ENCODE assay signal across 8 mouse cellular contexts in the genomic region with DNA sequence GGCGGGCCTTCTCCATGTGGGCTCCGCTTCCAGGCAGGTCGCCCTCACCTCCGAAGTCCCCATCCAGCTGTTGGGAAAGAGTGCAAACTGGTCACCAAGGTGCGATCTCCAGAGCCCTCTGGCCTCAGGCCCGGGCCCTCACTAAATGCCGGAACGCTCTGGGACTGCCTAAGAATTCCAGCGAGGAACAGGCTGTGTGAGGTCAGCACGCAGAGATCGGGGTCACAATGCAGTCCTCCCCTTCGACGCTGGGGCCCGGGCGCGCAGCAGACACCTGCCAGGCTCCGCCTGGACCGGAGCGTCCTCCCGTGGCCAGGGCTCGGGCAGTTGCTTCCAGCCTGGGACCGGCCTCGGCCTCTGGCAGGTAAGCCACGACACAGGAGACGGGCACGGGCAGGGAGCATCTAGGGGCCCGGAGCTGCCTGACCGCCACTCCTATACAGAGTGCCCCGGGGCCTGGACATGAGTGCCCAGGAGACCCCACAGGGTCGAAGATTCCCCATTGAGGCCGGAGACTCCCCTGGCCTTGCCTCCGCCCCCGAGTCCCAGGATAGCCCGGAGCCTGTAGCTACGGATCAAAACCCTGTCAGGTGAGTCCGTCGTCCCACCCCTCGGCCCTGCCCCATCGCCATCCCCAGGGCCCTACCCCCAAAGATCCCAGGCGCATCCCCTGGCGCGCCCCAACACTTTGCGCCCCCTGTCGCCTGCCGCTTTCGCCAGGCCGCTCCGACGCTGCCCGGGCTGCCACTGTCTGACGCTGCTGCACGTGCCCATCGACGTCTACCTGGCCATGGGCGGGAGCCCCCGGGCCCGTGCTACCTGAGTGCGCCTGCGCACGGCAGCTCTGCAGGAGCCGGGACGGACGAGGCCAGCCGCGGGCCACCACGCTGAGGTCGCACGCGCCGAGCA. TPM values are rescaled to one million over a fixed set of nuclear protein-coding genes. Genes with fewer than 3 reads are reported as not detected.
DNase-seq lines count a peak whose midpoint lies in the region; ATAC-seq and TF ChIP-seq lines count a peak whose summit lies in the region.

A gene (minus strand): TSS at position 51 of the 909 bp plus-strand sequence.
A gene (plus strand): TSS at position 219 of the 909 bp plus-strand sequence.

- TF ChIP-seq POLR2A in spleen, adult 2 months (IDR thresholded peaks at IDR 0.05; ENCODE audit: low read depth, low read length), result no peak
- no peak for TF ChIP-seq POLR2A in cortical plate, adult 2 months (IDR thresholded peaks at IDR 0.05; ENCODE audit: extremely low read depth, insufficient read depth, low read length)

- WGBS in spleen, adult 2 months, result 32% methylated on average over 70 of the region's 70 CpGs
- 3% methylated on average over 67 of the region's 70 CpGs for WGBS in hindbrain, embryonic 15.5 days
- WGBS in liver, embryonic 12.5 days (ENCODE audit: insufficient replicate concordance), result 12% methylated on average over 69 of the region's 70 CpGs
- WGBS in neural tube, embryonic 11.5 days, result 3% methylated on average over 67 of the region's 70 CpGs

- peak within 1 kb of the TSS; percentile 67 for H3K4me2 ChIP-seq in hindbrain, embryonic 15.5 days
- peak within 1 kb of the TSS; percentile 63 for H3K4me2 ChIP-seq in liver, embryonic 12.5 days
- H3K4me2 ChIP-seq in neural tube, embryonic 11.5 days (ENCODE audit: low read depth), result peak within 1 kb of the TSS; percentile 41

- H3K27me3 ChIP-seq in spleen, adult 2 months (ENCODE audit: control insufficient read depth, insufficient read depth, low read length), result peaks cover 1% of the 10 kb centered on the region; the same call in 1 of the 2 replicates
- peaks cover 4% of the 10 kb centered on the region; the same call in 1 of the 2 replicates for H3K27me3 ChIP-seq in hindbrain, embryonic 15.5 days
- H3K27me3 ChIP-seq in liver, embryonic 12.5 days (replicated peaks), result peaks cover 53% of the 10 kb centered on the region
- peaks cover 15% of the 10 kb centered on the region for H3K27me3 ChIP-seq in neural tube, embryonic 11.5 days (ENCODE audit: control insufficient read depth, insufficient read depth, low read length)

- no peaks in the 10 kb centered on the region for H3K9me3 ChIP-seq in hindbrain, embryonic 15.5 days
- H3K9me3 ChIP-seq in liver, embryonic 12.5 days (replicated peaks), result no peaks in the 10 kb centered on the region
- no peaks in the 10 kb centered on the region for H3K9me3 ChIP-seq in neural tube, embryonic 11.5 days (ENCODE audit: control insufficient read depth, low read length)

- H3K36me3 ChIP-seq in spleen, adult 2 months (ENCODE audit: control insufficient read depth, insufficient read depth, low read length), result peaks cover 16% of the 10 kb centered on the region
- peaks cover 27% of the 10 kb centered on the region for H3K36me3 ChIP-seq in hindbrain, embryonic 15.5 days
- peaks cover 34% of the 10 kb centered on the region for H3K36me3 ChIP-seq in liver, embryonic 12.5 days
- H3K36me3 ChIP-seq in neural tube, embryonic 11.5 days (ENCODE audit: control insufficient read depth, insufficient read depth, low read length), result peaks cover 2% of the 10 kb centered on the region

- no peak for DNase-seq in spleen, adult 2 months (ENCODE audit: low read depth in 1 of 2, low spot score in 2 of 2)
- no peak for DNase-seq in spleen, adult 12 weeks (ENCODE audit: low spot score)
- peak; percentile 37 for DNase-seq in neural tube, embryonic 11.5 days (ENCODE audit: low spot score)
- no peak for DNase-seq in frontal cortex, postnatal 36 days (ENCODE audit: low spot score in 2 of 2)

- no peak within 1 kb of the TSS for H3K27ac ChIP-seq in spleen, adult 2 months (ENCODE audit: insufficient read depth, low read length)
- no peak within 1 kb of the TSS for H3K27ac ChIP-seq in cortical plate, adult 2 months (ENCODE audit: insufficient read depth, low read length)
- no peak within 1 kb of the TSS for H3K27ac ChIP-seq in hindbrain, embryonic 15.5 days (replicated peaks)
- no peak within 1 kb of the TSS for H3K27ac ChIP-seq in liver, embryonic 12.5 days
- no peak within 1 kb of the TSS for H3K27ac ChIP-seq in neural tube, embryonic 11.5 days (ENCODE audit: low read depth, low read length)

- H3K4me1 ChIP-seq in spleen, adult 2 months (ENCODE audit: control insufficient read depth, insufficient read depth, insufficient read length), result peaks cover 10% of the 10 kb centered on the region
- no peaks in the 10 kb centered on the region for H3K4me1 ChIP-seq in cortical plate, adult 2 months (ENCODE audit: control insufficient read depth, insufficient read depth, low read length)
- peaks cover 21% of the 10 kb centered on the region for H3K4me1 ChIP-seq in hindbrain, embryonic 15.5 days (replicated peaks)
- peaks cover 25% of the 10 kb centered on the region for H3K4me1 ChIP-seq in liver, embryonic 12.5 days
- H3K4me1 ChIP-seq in neural tube, embryonic 11.5 days (ENCODE audit: control insufficient read depth, insufficient read depth, low read length), result peaks cover 11% of the 10 kb centered on the region

- ATAC-seq in hindbrain, embryonic 15.5 days (ENCODE audit: low FRiP score, low read depth), result peak; percentile 38; the same call in 1 of the 2 replicates
- peak; percentile 50 for ATAC-seq in liver, embryonic 12.5 days
- ATAC-seq in neural tube, embryonic 11.5 days (ENCODE audit: insufficient read depth, low FRiP score, low TSS enrichment), result no peak
- ATAC-seq in erythroblast, adult 5-6 weeks (replicated peaks; ENCODE audit: low FRiP score, poor library complexity, severe bottlenecking), result no peak

- peak within 1 kb of the TSS; percentile 25 for H3K9ac ChIP-seq in hindbrain, embryonic 15.5 days
- peak within 1 kb of the TSS; percentile 15 for H3K9ac ChIP-seq in liver, embryonic 12.5 days
- peak within 1 kb of the TSS; percentile 31 for H3K9ac ChIP-seq in neural tube, embryonic 11.5 days (ENCODE audit: low read length)

- TF ChIP-seq CTCF in spleen, adult 2 months (IDR thresholded peaks at IDR 0.05; ENCODE audit: extremely low read depth, insufficient read depth, insufficient read length, insufficient replicate concordance), result no peak
- no peak for TF ChIP-seq CTCF in cortical plate, adult 2 months (IDR thresholded peaks at IDR 0.05; ENCODE audit: extremely low read depth, insufficient read depth, low read length)

- H3K4me3 ChIP-seq in spleen, adult 2 months (ENCODE audit: extremely low read depth, insufficient read depth, insufficient read length), result 0 out of 2 replicates have a peak within 1 kb of the TSS, but pooled peaks have one; percentile 1
- H3K4me3 ChIP-seq in cortical plate, adult 2 months (ENCODE audit: insufficient read depth, low read length), result peak within 1 kb of the TSS; percentile 7
- peak within 1 kb of the TSS; percentile 34 for H3K4me3 ChIP-seq in hindbrain, embryonic 15.5 days
- peak within 1 kb of the TSS; percentile 37 for H3K4me3 ChIP-seq in liver, embryonic 12.5 days
- H3K4me3 ChIP-seq in neural tube, embryonic 11.5 days (ENCODE audit: low read depth, low read length), result peak within 1 kb of the TSS; percentile 27

RNA-seq across cellular contexts. Expression of the first gene that starts in this region (rescaled TPM):
- 0.11 TPM in 1 of 2 replicates, not detected in the other for polyA plus RNA-seq in spleen, adult 2 months (2012; rRNA removed)
- polyA plus RNA-seq in cortical plate, adult 2 months (2012; rRNA removed), result 0.19 and 0.36 TPM in 2 replicates
- polyA plus RNA-seq in hindbrain, embryonic 15.5 days (2015; fragmentation: Nextera tagmentation; extraction: Ambion mirVana), result 0.53 and 0.73 TPM in 2 replicates
- polyA plus RNA-seq in liver, embryonic 12.5 days (2016; fragmentation: Nextera tagmentation; extraction: Ambion mirVana), result not detected in 2 replicates
- not detected in 2 replicates for polyA plus RNA-seq in neural tube, embryonic 11.5 days (2014; fragmentation: Nextera tagmentation; extraction: Ambion mirVana)
- total RNA-seq in erythroblast, adult 5-6 weeks (2015; ENCODE audit: low replicate concordance), result not detected in 2 replicates
- not detected in 2 replicates for total RNA-seq in erythroblast, adult 5-6 weeks (2017; ENCODE audit: low replicate concordance)

RNA-seq across cellular contexts. Expression of the second gene that starts in this region (rescaled TPM):
- polyA plus RNA-seq in spleen, adult 2 months (2012; rRNA removed), result 0.20 and 0.70 TPM in 2 replicates
- 0.79 and 0.88 TPM in 2 replicates for polyA plus RNA-seq in cortical plate, adult 2 months (2012; rRNA removed)
- 0.39 and 0.87 TPM in 2 replicates for polyA plus RNA-seq in hindbrain, embryonic 15.5 days (2015; fragmentation: Nextera tagmentation; extraction: Ambion mirVana)
- polyA plus RNA-seq in liver, embryonic 12.5 days (2016; fragmentation: Nextera tagmentation; extraction: Ambion mirVana), result not detected in 2 replicates
- not detected in 2 replicates for polyA plus RNA-seq in neural tube, embryonic 11.5 days (2014; fragmentation: Nextera tagmentation; extraction: Ambion mirVana)
- total RNA-seq in erythroblast, adult 5-6 weeks (2015; ENCODE audit: low replicate concordance), result 3.3 TPM in 1 of 2 replicates, not detected in the other
- 0.68 and 2.1 TPM in 2 replicates for total RNA-seq in erythroblast, adult 5-6 weeks (2017; ENCODE audit: low replicate concordance)

Comparison
In these comparisons a context has a peak if more than half of its experiments do, and no peak if none do; other contexts are left out.
1. Peak in ATAC-seq, H3K4me3 ChIP-seq, H3K9ac ChIP-seq and H3K4me2 ChIP-seq in hindbrain, embryonic 15.5 days; RNA of the genes that start here not detected or under 1 TPM.
2. Peak in ATAC-seq, H3K4me3 ChIP-seq, H3K9ac ChIP-seq and H3K4me2 ChIP-seq in liver, embryonic 12.5 days; RNA of the genes that start here not detected or under 1 TPM.
3. Peak in DNase-seq, H3K4me3 ChIP-seq, H3K9ac ChIP-seq and H3K4me2 ChIP-seq in neural tube, embryonic 11.5 days; RNA of the genes that start here not detected or under 1 TPM.